Mouse (Mus musculus) megakaryocyte, embryonic 14.5 days (primary cell): Measurements from ENCODE around the gene Fahd2a. TPM values are rescaled to one million over a fixed set of nuclear protein-coding genes. Genes with fewer than 3 reads are reported as not detected.

ENCODE experiments used
- H3K27me3 ChIP-seq: replicated peaks from 2 replicates; pipeline ENCODE3; 2012; ENCODE audit warnings: inconsistent platforms
- H3K36me3 ChIP-seq: replicated peaks from 2 replicates; pipeline ENCODE3; 2012; ENCODE audit warnings: low read length, inconsistent platforms, mixed read lengths
- H3K4me1 ChIP-seq: 2 replicates; pipeline ENCODE4 v1.6.1; 2012; ENCODE audit warnings: inconsistent platforms
- H3K4me3 ChIP-seq: replicated peaks from 2 replicates; pipeline ENCODE3; 2012; ENCODE audit warnings: moderate library complexity, mild to moderate bottlenecking, inconsistent platforms
- H3K9me3 ChIP-seq: 2 replicates; pipeline ENCODE4 v1.6.1; 2012; ENCODE audit warnings: inconsistent platforms
- FLI1 ChIP-seq: IDR thresholded peaks from 2 replicates; pipeline ENCODE4 v1.6.1; 2012; ENCODE audit warnings: low read length, inconsistent platforms, mixed read lengths
- GATA1 ChIP-seq: IDR thresholded peaks from 3 replicates; pipeline ENCODE4 v1.6.1; 2012; ENCODE audit warnings: mixed read lengths, low read length, inconsistent platforms, borderline replicate concordance
- polyA plus RNA-seq: library from polyadenylated mRNA; stranded (reverse); fragments of >175 nt; gene quantifications from 2 replicates; pipeline ENCODE4 v1.2.3, GENCODE M21; 2012; ENCODE audit warnings: low replicate concordance; ENCODE audit not compliant: insufficient read depth

Gene Fahd2a
- polyA plus RNA-seq, 1 experiment = 15.2 TPM

GRCm38 (mm10) chr2:127435135-127435534, 9.2 kb downstream of the Fahd2a start:
- peaks cover 70% of the 10 kb centered on the region for H3K36me3 ChIP-seq
- no peak overlapping the region for H3K4me3 ChIP-seq
- H3K27me3 ChIP-seq = peaks cover 5% of the 10 kb centered on the region
- no peaks in the 10 kb centered on the region for H3K9me3 ChIP-seq
- H3K4me1 ChIP-seq = peaks cover 22% of the 10 kb centered on the region
- TF ChIP-seq GATA1 (no peak), FLI1 (no peak)

- Histone ChIP-seq H3K36me3 (peaks cover 57% of the 10 kb centered on the region), H3K4me3 (no peak overlapping the region), H3K4me1 (peaks cover 15% of the 10 kb centered on the region; the same call in 1 of the 2 replicates), H3K9me3 (no peaks in the 10 kb centered on the region), H3K27me3 (peaks cover 14% of the 10 kb centered on the region)
- no peak for TF ChIP-seq GATA1
Measured at GRCm38 (mm10) chr2:127433487-127434295, 10.7 kb downstream of the Fahd2a start.

- Histone ChIP-seq H3K4me3 (no peak overlapping the region), H3K27me3 (peaks cover 49% of the 10 kb centered on the region), H3K36me3 (peaks cover 25% of the 10 kb centered on the region), H3K9me3 (no peaks in the 10 kb centered on the region), H3K4me1 (peaks cover 7% of the 10 kb centered on the region; the same call in 1 of the 2 replicates)
- TF ChIP-seq GATA1 (no peak), FLI1 (no peak)
Measured at GRCm38 (mm10) chr2:127430238-127430637, 14.1 kb downstream of the Fahd2a start.

GRCm38 (mm10) chr2:127424977-127425376, 19.4 kb downstream of the Fahd2a start, which contains the start of gene Gpat2:
Gpat2 (plus strand) TSS chr2:127425199.
- TF ChIP-seq GATA1 (no peak), FLI1 (no peak)
- Histone ChIP-seq H3K9me3 (peaks cover 8% of the 10 kb centered on the region), H3K4me1 (peaks cover 12% of the 10 kb centered on the region), H3K27me3 (peaks cover 82% of the 10 kb centered on the region), H3K36me3 (no peaks in the 10 kb centered on the region), H3K4me3 (no peak within 1 kb of the TSS)

- H3K4me1 ChIP-seq = no peaks in the 10 kb centered on the region
- TF ChIP-seq FLI1 (no peak), GATA1 (no peak)
- H3K36me3 ChIP-seq = no peaks in the 10 kb centered on the region
- peaks cover 71% of the 10 kb centered on the region for H3K27me3 ChIP-seq
- H3K4me3 ChIP-seq = no peak overlapping the region
- peaks cover under 1% of the 10 kb centered on the region; the same call in 1 of the 2 replicates for H3K9me3 ChIP-seq
Measured at GRCm38 (mm10) chr2:127418266-127418970, 25.9 kb downstream of the Fahd2a start.

- Histone ChIP-seq H3K36me3 (no peaks in the 10 kb centered on the region), H3K4me3 (no peak overlapping the region), H3K9me3 (no peaks in the 10 kb centered on the region), H3K27me3 (peaks cover 70% of the 10 kb centered on the region), H3K4me1 (no peaks in the 10 kb centered on the region)
- TF ChIP-seq FLI1 = no peak
- no peak for TF ChIP-seq GATA1
Measured at GRCm38 (mm10) chr2:127416706-127417105, 27.7 kb downstream of the Fahd2a start.

GRCm38 (mm10) chr2:127415806-127416205, 28.6 kb downstream of the Fahd2a start:
- no peaks in the 10 kb centered on the region for H3K36me3 ChIP-seq
- no peaks in the 10 kb centered on the region for H3K9me3 ChIP-seq
- no peaks in the 10 kb centered on the region for H3K4me1 ChIP-seq
- no peak for TF ChIP-seq FLI1
- TF ChIP-seq GATA1 = no peak
- H3K4me3 ChIP-seq = no peak overlapping the region
- H3K27me3 ChIP-seq = peaks cover 71% of the 10 kb centered on the region

- no peak overlapping the region for H3K4me3 ChIP-seq
- H3K27me3 ChIP-seq = peaks cover 84% of the 10 kb centered on the region
Measured at GRCm38 (mm10) chr2:127411126-127411525, 33.2 kb downstream of the Fahd2a start.

GRCm38 (mm10) chr2:127398738-127399137, 45.6 kb downstream of the Fahd2a start:
- H3K9me3 ChIP-seq = peaks cover 5% of the 10 kb centered on the region; the same call in 1 of the 2 replicates
- H3K27me3 ChIP-seq = peaks cover 75% of the 10 kb centered on the region
- no peaks in the 10 kb centered on the region for H3K36me3 ChIP-seq
- TF ChIP-seq GATA1 = no peak
- no peak for TF ChIP-seq FLI1
- H3K4me1 ChIP-seq = peaks cover 14% of the 10 kb centered on the region
- no peak overlapping the region for H3K4me3 ChIP-seq

More at GRCm38 (mm10) chr2:127411126-127411525, 33.2 kb downstream of the Fahd2a start:
- Histone ChIP-seq H3K4me1 (no peaks in the 10 kb centered on the region), H3K36me3 (no peaks in the 10 kb centered on the region), H3K9me3 (no peaks in the 10 kb centered on the region)
- no peak for TF ChIP-seq FLI1
- no peak for TF ChIP-seq GATA1
